Mouse (Mus musculus): ENCODE data around the gene Polr2e.

The Polr2e gene

DNA sequence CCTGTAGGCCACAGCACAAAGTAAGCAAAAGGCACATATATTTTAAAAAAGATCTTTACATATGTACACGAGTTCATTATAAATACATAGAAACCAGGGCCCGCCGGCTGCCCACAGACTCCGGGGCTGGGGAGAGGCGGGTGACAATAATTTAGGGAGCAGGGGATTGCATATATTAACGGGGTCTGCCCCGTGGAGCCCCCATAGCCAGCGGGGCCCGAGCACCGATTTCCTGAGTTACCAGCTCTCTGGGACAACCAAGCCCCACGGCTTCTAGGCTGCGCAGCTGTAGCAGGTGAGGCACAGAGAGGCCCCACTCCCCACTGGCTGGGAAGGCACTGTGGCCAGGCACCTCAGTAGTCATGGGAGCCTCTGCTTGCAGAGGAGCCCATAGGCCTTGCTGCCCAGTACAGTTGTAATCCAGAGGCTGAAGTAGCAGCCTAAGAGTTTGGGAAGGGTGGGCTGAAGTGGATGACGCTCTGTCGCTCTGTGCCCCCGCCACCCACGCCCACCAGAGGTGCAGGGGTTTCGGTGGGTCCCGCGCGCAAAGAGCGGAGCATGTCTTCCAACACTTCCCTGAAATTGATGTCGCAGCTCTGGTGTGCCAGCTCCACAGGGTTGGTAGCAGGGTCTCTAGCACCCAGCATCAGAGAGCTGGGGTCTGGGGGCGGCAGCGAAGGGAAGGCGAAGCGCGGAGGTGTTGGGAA, 17.5 kb upstream of the Polr2e start:
- WGBS: 79% methylated on average over 27 of the region's 27 CpGs

DNA sequence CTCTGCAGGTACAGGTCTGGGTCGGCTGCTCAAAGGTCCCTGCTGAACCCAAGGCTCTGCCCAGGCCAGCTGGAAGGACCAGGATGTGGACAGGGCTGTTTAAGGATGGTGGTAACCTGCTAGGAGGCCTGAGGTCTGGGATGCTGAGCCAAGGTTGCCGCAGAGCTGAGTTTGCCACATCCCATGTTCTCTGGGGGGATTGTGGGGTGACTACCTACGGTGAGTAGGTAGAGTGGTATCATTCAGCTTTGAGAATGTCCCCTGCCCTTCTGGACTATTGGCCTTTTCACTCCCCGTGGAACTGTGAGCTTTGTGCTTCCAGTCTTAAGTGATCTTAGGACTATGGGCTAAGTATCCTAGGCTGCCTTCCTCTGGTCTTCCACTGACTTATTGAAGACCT, 16.9 kb upstream of the Polr2e start:
- WGBS: 80% methylated on average over 4 of the region's 4 CpGs

GRCm38 (mm10) chr10:80055891-80056290, 16.3 kb upstream of the Polr2e start:
- WGBS: 66% methylated on average over 10 of the region's 10 CpGs

DNA sequence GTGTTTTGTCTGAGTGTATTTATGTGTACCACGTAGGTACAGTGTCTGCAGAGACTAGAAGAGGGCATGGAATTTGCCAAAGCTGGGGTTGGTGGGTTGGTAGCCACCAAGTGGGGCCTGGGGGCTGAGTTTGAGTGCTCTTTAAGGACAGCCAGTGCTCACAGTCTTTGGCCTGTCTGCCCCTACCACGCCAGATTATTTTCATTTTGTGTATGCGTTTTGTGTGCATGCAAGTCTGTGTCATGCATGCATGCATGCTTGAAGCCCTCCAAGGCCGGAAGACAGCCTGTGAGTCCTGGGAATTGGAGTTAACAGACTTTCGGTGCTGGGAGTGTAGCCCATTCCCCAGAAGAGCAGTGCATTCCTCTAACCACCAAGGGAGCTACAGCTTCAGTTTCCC, 15.8 kb upstream of the Polr2e start:
- 57% methylated on average over 5 of the region's 5 CpGs for WGBS

- WGBS: 3% methylated on average over 3 of the region's 3 CpGs
Observed at GRCm38 (mm10) chr10:80054911-80055310, 15.3 kb upstream of the Polr2e start.

GRCm38 (mm10) chr10:80053831-80054815, 14.5 kb upstream of the Polr2e start:
- under 1% methylated on average over 77 of the region's 77 CpGs for WGBS

DNA sequence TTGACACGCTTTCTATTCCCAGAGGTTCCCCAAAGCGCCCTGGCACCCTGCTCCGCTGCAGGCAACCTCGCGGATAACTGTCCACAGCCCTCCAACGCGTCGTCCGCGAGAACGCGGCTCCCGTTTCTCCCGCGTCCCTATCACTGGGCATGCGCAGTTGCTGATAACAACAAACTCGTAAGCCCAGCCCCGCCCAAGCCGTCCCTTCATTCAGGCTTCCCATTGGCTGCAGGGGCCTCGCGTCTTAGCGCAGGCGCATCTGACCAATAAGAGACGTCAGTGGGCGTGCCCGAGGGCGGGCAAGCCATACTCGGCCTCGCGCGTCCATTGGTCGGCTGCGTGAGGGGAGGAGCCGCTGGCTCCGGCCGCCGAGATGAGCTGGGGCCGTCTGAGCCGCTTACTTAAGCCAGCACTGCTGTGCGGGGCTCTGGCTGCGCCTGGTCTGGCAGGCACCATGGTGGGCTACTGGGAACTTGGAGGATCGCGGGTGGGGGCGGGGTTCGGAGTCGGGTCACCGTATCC, 13.7 kb upstream of the Polr2e start:
- WGBS: under 1% methylated on average over 47 of the region's 47 CpGs

GRCm38 (mm10) chr10:80052374-80052764, 12.8 kb upstream of the Polr2e start:
- 84% methylated on average over 5 of the region's 5 CpGs for WGBS

DNA sequence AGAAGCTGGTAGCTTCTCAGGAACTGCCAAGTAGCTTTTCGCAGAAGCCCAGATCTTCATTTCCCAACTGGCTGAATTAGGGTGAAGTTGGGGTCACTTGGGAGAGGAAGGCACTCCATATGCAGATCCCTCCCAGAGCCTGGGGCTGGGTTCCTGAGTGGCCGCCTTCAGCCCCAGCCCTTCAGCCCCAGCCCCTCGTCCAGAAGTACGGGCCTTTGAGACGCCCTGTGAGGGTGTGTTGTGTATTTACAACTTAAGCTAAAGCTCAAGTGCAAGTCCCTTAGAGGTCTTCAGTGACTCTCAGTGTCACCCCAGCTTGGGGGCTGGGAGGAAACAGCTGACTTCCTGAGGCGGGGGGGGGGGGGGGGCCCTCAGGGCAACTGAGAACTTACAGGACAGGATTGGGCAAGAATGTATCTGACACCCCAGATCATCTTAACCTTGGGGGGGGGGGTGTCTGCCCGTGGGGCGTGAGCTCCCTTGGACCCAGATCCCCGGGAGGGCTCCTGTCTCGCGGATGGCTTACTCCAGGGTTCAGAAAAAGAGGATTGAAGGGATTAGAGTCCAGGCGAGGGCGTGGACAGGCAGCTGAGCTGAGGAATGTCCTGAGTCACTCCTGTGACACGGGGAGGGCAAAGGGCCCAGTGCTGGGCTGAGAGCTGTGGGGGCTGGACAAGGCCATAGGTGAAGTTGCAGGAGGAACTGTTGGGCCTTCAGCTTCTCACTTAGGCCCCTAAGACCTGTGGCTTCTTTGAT, 12.2 kb upstream of the Polr2e start:
- WGBS: 51% methylated on average over 14 of the region's 14 CpGs

GRCm38 (mm10) chr10:80050885-80051617, 11.5 kb upstream of the Polr2e start:
- WGBS: 52% methylated on average over 15 of the region's 15 CpGs

DNA sequence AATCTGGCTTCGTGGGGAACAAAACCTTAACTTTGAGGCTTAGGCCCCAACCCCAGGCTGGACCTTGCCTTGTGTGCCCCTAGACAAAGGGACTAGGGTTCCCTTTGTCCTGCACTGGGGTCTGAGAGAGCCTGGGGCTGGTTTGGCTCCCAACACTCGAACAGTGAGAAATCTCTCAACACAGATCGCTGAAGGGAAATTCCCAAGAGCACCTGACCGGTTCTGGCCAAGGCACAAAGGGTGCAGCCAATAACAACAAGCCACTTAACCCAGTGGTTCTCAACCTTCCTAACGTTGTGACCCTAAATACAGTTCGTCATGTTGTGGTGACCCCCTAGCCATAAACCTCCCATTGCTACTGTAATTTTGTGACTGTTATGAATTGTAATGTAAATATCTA, 10.6 kb upstream of the Polr2e start:
- WGBS: 74% methylated on average over 6 of the region's 6 CpGs

DNA sequence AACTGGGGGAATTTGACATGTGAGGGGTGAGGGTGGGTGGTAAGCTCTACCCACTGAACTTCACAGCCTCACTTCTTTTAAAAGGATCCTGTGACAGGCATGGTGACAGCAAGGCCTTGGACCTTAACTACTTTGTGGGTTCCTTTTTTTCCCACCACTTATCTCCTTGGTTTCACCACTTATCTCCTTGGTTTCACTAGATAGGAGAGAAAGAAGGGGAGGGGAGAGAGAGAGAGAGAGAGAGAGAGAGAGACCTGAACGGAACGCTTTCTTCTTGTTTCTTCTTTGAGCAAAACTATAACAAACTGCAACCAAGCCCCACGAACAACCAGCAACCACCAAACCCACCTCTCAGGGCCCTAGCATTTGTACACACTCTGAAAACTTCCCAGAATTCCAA, 9.2 kb upstream of the Polr2e start:
- WGBS: 69% methylated on average over 3 of the region's 3 CpGs

- 21% methylated on average over 5 of the region's 5 CpGs for WGBS
Observed at GRCm38 (mm10) chr10:80048396-80048795, 8.8 kb upstream of the Polr2e start.

DNA sequence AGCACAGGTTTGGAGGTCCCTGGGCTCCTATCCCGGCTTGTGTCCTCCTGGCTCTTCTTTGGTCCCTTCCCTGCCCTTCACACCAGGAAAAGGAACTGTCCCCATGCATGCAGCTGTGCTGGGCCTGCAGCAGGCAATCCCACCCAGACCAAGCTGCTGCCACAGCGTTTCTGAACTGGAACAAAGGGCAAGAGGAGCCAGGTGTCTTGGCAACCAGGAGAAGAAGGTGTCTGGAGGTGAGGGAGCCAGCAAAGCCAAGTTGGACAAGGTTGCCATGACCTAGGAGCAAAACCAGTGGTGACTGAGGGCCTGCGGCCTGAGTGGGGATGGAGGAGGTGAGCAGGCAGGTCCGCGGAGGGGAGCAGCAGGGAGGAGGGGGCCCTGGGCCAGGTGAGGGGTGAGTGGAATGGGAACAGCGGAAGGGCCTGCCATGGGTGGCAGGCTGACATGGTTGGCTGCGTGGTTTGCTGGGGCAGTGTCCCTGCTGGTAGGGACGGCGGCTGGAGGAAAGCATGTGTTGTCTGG, 7.5 kb upstream of the Polr2e start, which contains the start of gene Gpx4:
Gpx4 (plus strand) TSS at position 126 of the 525 bp plus-strand sequence.
- 70% methylated on average over 9 of the region's 9 CpGs for WGBS

DNA sequence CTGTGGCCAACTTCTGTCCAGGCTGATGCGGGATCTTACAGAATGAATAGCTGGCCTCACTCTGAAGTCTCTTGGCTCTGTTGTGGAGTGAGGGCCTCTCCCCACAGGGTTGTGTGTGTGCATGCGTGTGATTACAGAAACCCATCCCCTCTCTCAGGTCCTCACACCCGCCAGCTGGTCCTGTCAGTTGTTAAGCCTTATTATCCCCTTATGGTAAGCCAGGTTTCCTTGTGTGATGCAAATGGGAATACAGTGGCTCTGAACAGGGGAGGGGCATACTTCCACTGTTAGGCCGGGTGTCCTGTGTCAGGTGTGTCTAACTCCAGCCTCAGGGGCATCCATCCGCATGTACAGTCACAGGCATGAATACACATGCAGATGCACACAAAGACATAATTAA, 6.2 kb upstream of the Polr2e start:
- WGBS: 78% methylated on average over 5 of the region's 5 CpGs

- 70% methylated on average over 4 of the region's 4 CpGs for WGBS
Observed at GRCm38 (mm10) chr10:80045364-80045763, 5.8 kb upstream of the Polr2e start.

- WGBS: 46% methylated on average over 4 of the region's 4 CpGs
Observed at GRCm38 (mm10) chr10:80044087-80044486, 4.5 kb upstream of the Polr2e start.

GRCm38 (mm10) chr10:80041409-80042060, 1.9 kb upstream of the Polr2e start:
- 83% methylated on average over 8 of the region's 8 CpGs for WGBS

- 89% methylated on average over 13 of the region's 13 CpGs for WGBS
Observed at GRCm38 (mm10) chr10:80036832-80037231, 2.8 kb downstream of the Polr2e start.

- WGBS: 88% methylated on average over 5 of the region's 5 CpGs
Observed at GRCm38 (mm10) chr10:80035686-80036085, 3.9 kb downstream of the Polr2e start.
